In genomic region chr2:91237511-91238080, GRCm38 (mm10) we compare ENCODE assay signal across 8 mouse cellular contexts. TPM values are rescaled to one million over a fixed set of nuclear protein-coding genes. Genes with fewer than 3 reads are reported as not detected.
DNase-seq lines count a peak whose midpoint lies in the region; ATAC-seq and TF ChIP-seq lines count a peak whose summit lies in the region.
"Not testable (repeated sequence)": the region's sequence is repeated elsewhere in the genome, so short reads cannot be mapped to it uniquely, and the experiment has no call there.

No protein-coding gene starts in this region.

- not testable (repeated sequence) for H3K27me3 ChIP-seq in G1E (ENCODE audit: insufficient read depth, low read length); forebrain, embryonic 14.5 days (replicated peaks; ENCODE audit: control insufficient read depth, insufficient read depth, low read length); hindbrain, embryonic 12.5 days; kidney, postnatal 0 days (ENCODE audit: insufficient read depth, low read length); lung, embryonic 14.5 days (ENCODE audit: insufficient read depth, low read length)

- peak overlapping the region; percentile 76 for H3K27ac ChIP-seq in forebrain, embryonic 14.5 days (ENCODE audit: low read depth, low read length)
- H3K27ac ChIP-seq in hindbrain, embryonic 12.5 days: peak overlapping the region; percentile 91
- peak overlapping the region; percentile 85 for H3K27ac ChIP-seq in kidney, postnatal 0 days
- H3K27ac ChIP-seq in lung, embryonic 14.5 days (ENCODE audit: low read depth): peak overlapping the region; percentile 88

- H3K9me3 ChIP-seq in G1E (replicated peaks); forebrain, embryonic 14.5 days (replicated peaks; ENCODE audit: control insufficient read depth, low read length); hindbrain, embryonic 12.5 days (replicated peaks); kidney, postnatal 0 days (replicated peaks; ENCODE audit: low read length); lung, embryonic 14.5 days (ENCODE audit: low read depth, low read length): not testable (repeated sequence)

- peak overlapping the region; percentile 77 for H3K4me2 ChIP-seq in forebrain, embryonic 14.5 days (ENCODE audit: low read length)
- peak overlapping the region; percentile 61 for H3K4me2 ChIP-seq in hindbrain, embryonic 12.5 days (replicated peaks)
- peak overlapping the region; percentile 91 for H3K4me2 ChIP-seq in kidney, postnatal 0 days (ENCODE audit: low read length)
- peak overlapping the region; percentile 91 for H3K4me2 ChIP-seq in lung, embryonic 14.5 days

- H3K4me3 ChIP-seq in G1E (ENCODE audit: low read depth, low read length): peak overlapping the region; percentile 82
- peak overlapping the region; percentile 55 for H3K4me3 ChIP-seq in forebrain, embryonic 14.5 days (ENCODE audit: low read depth, low read length)
- H3K4me3 ChIP-seq in hindbrain, embryonic 12.5 days: peak overlapping the region; percentile 52
- H3K4me3 ChIP-seq in kidney, postnatal 0 days (replicated peaks; ENCODE audit: low read depth, low read length): peak overlapping the region; percentile 62
- H3K4me3 ChIP-seq in lung, embryonic 14.5 days (ENCODE audit: low read depth, low read length): peak overlapping the region; percentile 68

- ATAC-seq in G1E (ENCODE audit: extremely low read depth, insufficient number of reproducible peaks, low FRiP score, poor library complexity, severe bottlenecking): not testable (repeated sequence)
- ATAC-seq in forebrain, embryonic 14.5 days: peak; percentile 67
- peak; percentile 65 for ATAC-seq in hindbrain, embryonic 12.5 days (ENCODE audit: low FRiP score)
- 0 out of 2 replicates have a peak, but pooled peaks have one; percentile 6 for ATAC-seq in kidney, postnatal 0 days (replicated peaks; ENCODE audit: low FRiP score, low read depth)
- ATAC-seq in lung, embryonic 14.5 days (ENCODE audit: insufficient read depth): peak; percentile 38

- peaks cover 20% of the 10 kb centered on the region for H3K4me1 ChIP-seq in G1E (ENCODE audit: insufficient read depth, low read depth, low read length)
- H3K4me1 ChIP-seq in forebrain, embryonic 14.5 days (ENCODE audit: control insufficient read depth, insufficient read depth, low read length); hindbrain, embryonic 12.5 days; kidney, postnatal 0 days (replicated peaks; ENCODE audit: insufficient read depth, low read length); lung, embryonic 14.5 days (ENCODE audit: insufficient read depth): not testable (repeated sequence)

- H3K36me3 ChIP-seq in G1E (replicated peaks): peaks cover 18% of the 10 kb centered on the region
- H3K36me3 ChIP-seq in forebrain, embryonic 14.5 days (ENCODE audit: control insufficient read depth, insufficient read depth, low read length); hindbrain, embryonic 12.5 days; kidney, postnatal 0 days (ENCODE audit: insufficient read depth, low read length); lung, embryonic 14.5 days (ENCODE audit: insufficient read depth): not testable (repeated sequence)

- not testable (repeated sequence) for TF ChIP-seq CTCF in G1E (IDR thresholded peaks at IDR 0.05; ENCODE audit: low read depth, low read length)
- TF ChIP-seq CTCF in kidney, postnatal 0 days (IDR thresholded peaks at IDR 0.05; ENCODE audit: low read depth): peak; percentile 61
- 0 out of 2 replicates have a peak, but pooled peaks have one; percentile 40 for TF ChIP-seq CTCF in lung, embryonic 14.5 days (IDR thresholded peaks at IDR 0.05; ENCODE audit: low read depth)

- DNase-seq in G1E (ENCODE audit: low spot score): not testable (repeated sequence)
- peak; percentile 25 to 32 for DNase-seq in cerebellum, postnatal 25 days
- DNase-seq in forebrain, embryonic 14.5 days (ENCODE audit: low spot score): peak; percentile 60
- peak; percentile 57 for DNase-seq in kidney, postnatal 0 days (ENCODE audit: low spot score)
- DNase-seq in lung, embryonic 14.5 days: peak; percentile 45
- peak; percentile 57 for DNase-seq in naive thymus-derived CD4-positive, alpha-beta T cell, adult 2 months (ENCODE audit: low read depth)
- DNase-seq in yolk sac, embryonic 10.5 days (ENCODE audit: low spot score): peak; percentile 36

- 18% methylated on average over 4 of the region's 4 CpGs for WGBS in forebrain, embryonic 14.5 days
- 22% methylated on average over 4 of the region's 4 CpGs for WGBS in hindbrain, embryonic 12.5 days
- WGBS in kidney, postnatal 0 days: 21% methylated on average over 4 of the region's 4 CpGs
- 10% methylated on average over 4 of the region's 4 CpGs for WGBS in lung, embryonic 14.5 days

- peak overlapping the region; percentile 55; the same call in 1 of the 2 replicates for H3K9ac ChIP-seq in forebrain, embryonic 14.5 days (ENCODE audit: low read length)
- H3K9ac ChIP-seq in hindbrain, embryonic 12.5 days; kidney, postnatal 0 days (ENCODE audit: low read depth, low read length): not testable (repeated sequence)
- H3K9ac ChIP-seq in lung, embryonic 14.5 days: 0 out of 2 replicates have a peak overlapping the region, but pooled peaks have one; percentile 45

RNA-seq across cellular contexts. Expression of gene Ddb2, which starts 0.8 kb away (rescaled TPM):
- total RNA-seq in G1E (2014; fragmentation: Nextera tagmentation): 12.9 and 18.7 TPM in 2 replicates
- 15.2 and 18.5 TPM in 2 replicates for total RNA-seq in G1E (2017)
- polyA plus RNA-seq in G1E (2012): 1.3 and 1.5 TPM in 2 replicates
- 9.4 and 9.9 TPM in 2 replicates for polyA plus RNA-seq in forebrain, embryonic 14.5 days (2014; fragmentation: Nextera tagmentation; extraction: Ambion mirVana)
- polyA plus RNA-seq in hindbrain, embryonic 12.5 days (2016; fragmentation: Nextera tagmentation; extraction: Ambion mirVana): 10.6 and 13.4 TPM in 2 replicates
- polyA plus RNA-seq in kidney, postnatal 0 days (2015; fragmentation: Nextera tagmentation; extraction: Ambion mirVana): 13.6 and 15.5 TPM in 2 replicates
- 14.6 and 17.3 TPM in 2 replicates for polyA plus RNA-seq in lung, embryonic 14.5 days (2014; fragmentation: Nextera tagmentation; extraction: Ambion mirVana)

RNA-seq across cellular contexts. Expression of gene Pacsin3, which starts 18.2 kb away (rescaled TPM):
- total RNA-seq in G1E (2014; fragmentation: Nextera tagmentation) (not detected in 2 replicates), G1E (2017) (0.33 and 0.35 TPM in 2 replicates)
- polyA plus RNA-seq in G1E (2012): 0.16 and 0.44 TPM in 2 replicates
- polyA plus RNA-seq in forebrain, embryonic 14.5 days (2014; fragmentation: Nextera tagmentation; extraction: Ambion mirVana): 16.9 and 19.1 TPM in 2 replicates
- polyA plus RNA-seq in hindbrain, embryonic 12.5 days (2016; fragmentation: Nextera tagmentation; extraction: Ambion mirVana): 21.5 and 25.6 TPM in 2 replicates
- polyA plus RNA-seq in kidney, postnatal 0 days (2015; fragmentation: Nextera tagmentation; extraction: Ambion mirVana): 32.7 and 36.8 TPM in 2 replicates
- polyA plus RNA-seq in lung, embryonic 14.5 days (2014; fragmentation: Nextera tagmentation; extraction: Ambion mirVana): 41.2 and 46.9 TPM in 2 replicates

RNA-seq across cellular contexts. Expression of gene Arfgap2, which starts 27.2 kb away (rescaled TPM):
- 48.5 and 52.4 TPM in 2 replicates for total RNA-seq in G1E (2014; fragmentation: Nextera tagmentation)
- total RNA-seq in G1E (2017): 53.0 and 54.9 TPM in 2 replicates
- polyA plus RNA-seq in G1E (2012): 42.1 and 44.2 TPM in 2 replicates
- 72.9 and 76.4 TPM in 2 replicates for polyA plus RNA-seq in forebrain, embryonic 14.5 days (2014; fragmentation: Nextera tagmentation; extraction: Ambion mirVana)
- 84.5 and 85.6 TPM in 2 replicates for polyA plus RNA-seq in hindbrain, embryonic 12.5 days (2016; fragmentation: Nextera tagmentation; extraction: Ambion mirVana)
- 66.6 and 73.9 TPM in 2 replicates for polyA plus RNA-seq in kidney, postnatal 0 days (2015; fragmentation: Nextera tagmentation; extraction: Ambion mirVana)
- polyA plus RNA-seq in lung, embryonic 14.5 days (2014; fragmentation: Nextera tagmentation; extraction: Ambion mirVana): 81.1 and 81.2 TPM in 2 replicates

RNA-seq across cellular contexts. Expression of gene Acp2, which starts 34.9 kb away (rescaled TPM):
- total RNA-seq in G1E (2014; fragmentation: Nextera tagmentation) (19.5 and 21.1 TPM in 2 replicates), G1E (2017) (9.6 and 17.2 TPM in 2 replicates)
- 4.0 and 5.3 TPM in 2 replicates for polyA plus RNA-seq in G1E (2012)
- 38.2 and 41.2 TPM in 2 replicates for polyA plus RNA-seq in forebrain, embryonic 14.5 days (2014; fragmentation: Nextera tagmentation; extraction: Ambion mirVana)
- polyA plus RNA-seq in hindbrain, embryonic 12.5 days (2016; fragmentation: Nextera tagmentation; extraction: Ambion mirVana): 39.2 and 41.0 TPM in 2 replicates
- 22.4 and 22.5 TPM in 2 replicates for polyA plus RNA-seq in kidney, postnatal 0 days (2015; fragmentation: Nextera tagmentation; extraction: Ambion mirVana)
- 33.8 and 34.3 TPM in 2 replicates for polyA plus RNA-seq in lung, embryonic 14.5 days (2014; fragmentation: Nextera tagmentation; extraction: Ambion mirVana)

RNA-seq across cellular contexts. Expression of gene Nr1h3, which starts 35.0 kb away (rescaled TPM):
- not detected in 2 replicates for total RNA-seq in G1E (2014; fragmentation: Nextera tagmentation)
- total RNA-seq in G1E (2017): 0.38 and 0.52 TPM in 2 replicates
- polyA plus RNA-seq in G1E (2012): 0.18 and 0.27 TPM in 2 replicates
- 2.5 and 3.0 TPM in 2 replicates for polyA plus RNA-seq in forebrain, embryonic 14.5 days (2014; fragmentation: Nextera tagmentation; extraction: Ambion mirVana)
- 1.5 and 2.0 TPM in 2 replicates for polyA plus RNA-seq in hindbrain, embryonic 12.5 days (2016; fragmentation: Nextera tagmentation; extraction: Ambion mirVana)
- polyA plus RNA-seq in kidney, postnatal 0 days (2015; fragmentation: Nextera tagmentation; extraction: Ambion mirVana): 4.1 and 4.4 TPM in 2 replicates
- polyA plus RNA-seq in lung, embryonic 14.5 days (2014; fragmentation: Nextera tagmentation; extraction: Ambion mirVana): 14.2 and 15.7 TPM in 2 replicates

Comparison
In these comparisons a context has a peak if more than half of its experiments do, and no peak if none do; other contexts are left out.
1. RNA of gene Pacsin3, which starts 18.2 kb away (polyA plus RNA-seq): 41.2 to 46.9 TPM in lung, embryonic 14.5 days, 32.7 to 36.8 TPM in kidney, postnatal 0 days, 21.5 to 25.6 TPM in hindbrain, embryonic 12.5 days and 16.9 to 19.1 TPM in forebrain, embryonic 14.5 days; 0.16 to 0.44 TPM in G1E; every median in the first group is over 10 times any median in the second.
2. Peak in every context shown above with its lines, with median percentiles within 50 percentile points of each other: H3K4me3 ChIP-seq, H3K27ac ChIP-seq and H3K4me2 ChIP-seq.